Mouse (Mus musculus) thymus, postnatal 0 days (tissue): ENCODE results near the gene Atg7. TPM values are rescaled to one million over a fixed set of nuclear protein-coding genes. Genes with fewer than 3 reads are reported as not detected.
A peak's percentile ranks its signal among the peaks of the same experiment; 100 is the strongest.

Experiments used
- DNase-seq: peaks from one replicate; pipeline ENCODE4 v3.0.0-alpha.2; 2015; ENCODE audit warnings: low spot score
- polyA plus RNA-seq: library from polyadenylated mRNA; unstranded; fragments of >200 nt; fragmentation: Nextera tagmentation; extraction: Ambion mirVana; gene quantifications from 2 replicates; pipeline ENCODE4 v1.2.1, GENCODE M21; 2015

The Atg7 gene
- polyA plus RNA-seq, 1 experiment from 2014 or later = 19.6 TPM

- DNase-seq = no peak
Measured at GRCm38 (mm10) chr6:114814199-114814881, 171.4 kb downstream of the Atg7 start.

- no peak for DNase-seq
Measured at GRCm38 (mm10) chr6:114814882-114815650, 172.2 kb downstream of the Atg7 start.

GRCm38 (mm10) chr6:114817948-114818347, 175.1 kb downstream of the Atg7 start:
- DNase-seq = peak; percentile 42

GRCm38 (mm10) chr6:114818471-114818870, 175.6 kb downstream of the Atg7 start:
- no peak for DNase-seq

- DNase-seq = no peak
Measured at GRCm38 (mm10) chr6:114819971-114820481, 177.1 kb downstream of the Atg7 start.

- DNase-seq = no peak
Measured at GRCm38 (mm10) chr6:114821646-114822045, 178.7 kb downstream of the Atg7 start.

GRCm38 (mm10) chr6:114826889-114827288, 184.0 kb downstream of the Atg7 start:
- peak; percentile 31 for DNase-seq

- DNase-seq = no peak
Measured at GRCm38 (mm10) chr6:114829660-114830438, 187.0 kb downstream of the Atg7 start.

- peak; percentile 48 for DNase-seq
Measured at GRCm38 (mm10) chr6:114831807-114832206, 188.9 kb downstream of the Atg7 start.

GRCm38 (mm10) chr6:114833058-114833685, 190.3 kb downstream of the Atg7 start:
- no peak for DNase-seq

- no peak for DNase-seq
Measured at GRCm38 (mm10) chr6:114833791-114834346, 191.0 kb downstream of the Atg7 start.

GRCm38 (mm10) chr6:114835344-114835743, 192.4 kb downstream of the Atg7 start:
- DNase-seq = no peak

GRCm38 (mm10) chr6:114835752-114836151, 192.9 kb downstream of the Atg7 start:
- DNase-seq = no peak

- no peak for DNase-seq
Measured at GRCm38 (mm10) chr6:114836433-114836832, 193.5 kb downstream of the Atg7 start.

- no peak for DNase-seq
Measured at GRCm38 (mm10) chr6:114838872-114839271, 196.0 kb downstream of the Atg7 start.

GRCm38 (mm10) chr6:114840012-114840411, 197.1 kb downstream of the Atg7 start:
- DNase-seq = no peak

- no peak for DNase-seq
Measured at GRCm38 (mm10) chr6:114842131-114842530, 199.2 kb downstream of the Atg7 start.

- no peak for DNase-seq
Measured at GRCm38 (mm10) chr6:114842863-114843262, 200.0 kb downstream of the Atg7 start.

GRCm38 (mm10) chr6:114846153-114846772, 203.4 kb downstream of the Atg7 start:
- no peak for DNase-seq

GRCm38 (mm10) chr6:114847582-114848174, 204.8 kb downstream of the Atg7 start:
- DNase-seq = no peak
